Mouse (Mus musculus): ENCODE results near the gene Cdk13.

- TF ChIP-seq CTCF (IDR thresholded peaks at IDR 0.05; ENCODE audit: extremely low read depth, insufficient read depth, low read length) (no peak), POLR2A (IDR thresholded peaks at IDR 0.05; ENCODE audit: extremely low read depth, insufficient read depth, low read length) (no peak)
Measured at GRCm38 (mm10) chr13:17728798-17729197, 76.1 kb downstream of the Cdk13 start.
